Mouse (Mus musculus) lung, postnatal 0 days (tissue): ENCODE measurements around the gene Aacs. TPM values are rescaled to one million over a fixed set of nuclear protein-coding genes. Genes with fewer than 3 reads are reported as not detected.

ENCODE experiments used
- ATAC-seq: fragments of 200-750 bp; cut with Nextera tagmentation; 2 replicates; pipeline ENCODE4 v1.8.0; 2017; ENCODE audit warnings: moderate library complexity
- DNase-seq: peaks from one replicate; pipeline ENCODE4 v3.0.0-alpha.2; 2016; ENCODE audit warnings: low spot score
- H3K27ac ChIP-seq: fragments of 300-500 bp; sonication (generic); 2 replicates; pipeline ENCODE4 v1.5.1; 2014; ENCODE audit warnings: antibody characterized with exemption, mild to moderate bottlenecking, low read length, mixed read lengths
- H3K27me3 ChIP-seq: fragments of 300-500 bp; sonication (generic); replicated peaks from 2 replicates; pipeline ENCODE4 v1.6.1; 2014; ENCODE audit warnings: low read length, mixed read lengths; ENCODE audit not compliant: insufficient read depth
- H3K36me3 ChIP-seq: fragments of 300-500 bp; sonication (generic); 2 replicates; pipeline ENCODE4 v1.6.1; 2014; ENCODE audit warnings: low read length, mixed read lengths; ENCODE audit not compliant: insufficient read depth
- H3K4me1 ChIP-seq: fragments of 300-500 bp; sonication (generic); 2 replicates; pipeline ENCODE4 v1.6.1; 2014; ENCODE audit warnings: antibody characterized with exemption, low read depth, low read length, mixed read lengths; ENCODE audit not compliant: insufficient read depth
- H3K4me2 ChIP-seq: fragments of 300-500 bp; sonication (generic); replicated peaks from 2 replicates; pipeline ENCODE4 v1.6.1; 2014; ENCODE audit warnings: low read depth, mild to moderate bottlenecking, low read length, moderate library complexity, mixed read lengths
- H3K4me3 ChIP-seq: fragments of 300-500 bp; sonication (generic); 2 replicates; pipeline ENCODE4 v1.5.1; 2014; ENCODE audit warnings: low read depth, low read length
- H3K9ac ChIP-seq: fragments of 300-500 bp; sonication (generic); replicated peaks from 2 replicates; pipeline ENCODE4 v1.6.1; 2014; ENCODE audit warnings: low read depth, mild to moderate bottlenecking
- H3K9me3 ChIP-seq: fragments of 300-500 bp; sonication (generic); 2 replicates; pipeline ENCODE4 v1.6.1; 2016; ENCODE audit warnings: low read length, mixed read lengths
- CTCF ChIP-seq: IDR thresholded peaks from 2 replicates; pipeline ENCODE4 v1.5.1; 2016; ENCODE audit warnings: antibody characterized with exemption, mild to moderate bottlenecking
- EP300 ChIP-seq: IDR thresholded peaks from 2 replicates; pipeline ENCODE4 v1.6.1; 2016; ENCODE audit warnings: antibody characterized with exemption, mild to moderate bottlenecking, control low read depth
- WGBS: fragments of 180-500 bp; shearing (Covaris S2); extraction: QIAGEN DNeasy Blood & Tissue Kit; methylation state at CpG from one replicate; pipeline ENCODE4 v1.1.7; 2014; 5-methylcytosine and 5-hydroxymethylcytosine counted together
- polyA plus RNA-seq: library from polyadenylated mRNA; unstranded; fragments of >200 nt; fragmentation: Nextera tagmentation; extraction: Ambion mirVana; gene quantifications from 2 replicates; pipeline ENCODE4 v1.2.1, GENCODE M21; 2015

Gene Aacs
- polyA plus RNA-seq, 1 experiment from 2014 or later: 20.0 TPM

DNA sequence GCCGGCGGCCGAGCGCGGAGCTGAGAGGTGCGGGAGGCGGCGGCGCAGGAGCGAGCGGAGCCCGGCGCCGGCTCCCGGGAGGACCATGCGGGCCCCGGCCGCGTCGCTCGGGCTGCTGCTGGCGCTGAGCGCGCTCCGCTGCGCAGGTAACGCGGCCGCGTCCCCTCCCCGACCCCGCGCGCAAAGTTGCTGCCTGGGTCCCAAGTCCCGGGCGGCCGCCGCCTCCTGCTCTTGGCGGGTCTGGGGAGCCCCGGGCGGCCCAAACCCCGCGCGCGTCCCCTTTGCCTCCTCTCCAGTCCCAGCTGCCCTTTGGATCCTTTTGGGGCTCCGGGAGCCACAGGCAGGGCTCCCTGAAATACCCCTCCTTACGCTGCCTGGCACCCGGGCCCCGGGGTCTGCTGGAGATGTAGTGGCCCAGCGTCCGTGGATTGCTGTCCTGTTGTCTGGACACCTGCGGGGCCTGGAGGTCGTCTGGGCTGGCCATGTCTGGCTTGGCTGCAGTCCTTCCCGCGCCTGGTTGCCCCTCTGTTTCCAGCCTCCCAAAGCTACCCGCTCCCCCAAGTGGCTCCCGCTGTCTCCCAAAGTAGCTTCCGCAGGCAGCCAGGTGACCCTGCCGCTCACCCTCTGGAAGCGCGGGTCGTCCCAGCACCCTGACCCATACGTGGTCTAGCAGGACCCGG lies 57.1 kb downstream of the Aacs start:
- H3K4me3 ChIP-seq: peak overlapping the region; percentile 25
- no peak for ATAC-seq
- WGBS: under 1% methylated on average over 39 of the region's 64 CpGs
- no peaks in the 10 kb centered on the region for H3K9me3 ChIP-seq
- no peaks in the 10 kb centered on the region for H3K36me3 ChIP-seq
- H3K4me1 ChIP-seq: no peaks in the 10 kb centered on the region
- H3K9ac ChIP-seq: no peak overlapping the region
- no peak overlapping the region for H3K27ac ChIP-seq
- H3K27me3 ChIP-seq: peaks cover 39% of the 10 kb centered on the region
- H3K4me2 ChIP-seq: peak overlapping the region; percentile 53
- TF ChIP-seq EP300: no peak
- DNase-seq: no peak

- H3K9ac ChIP-seq: no peak overlapping the region
- no peaks in the 10 kb centered on the region for H3K36me3 ChIP-seq
- H3K27ac ChIP-seq: no peak overlapping the region
- no peak for TF ChIP-seq EP300
- no peak for TF ChIP-seq CTCF
- no peak for DNase-seq
- ATAC-seq: no peak
- no peaks in the 10 kb centered on the region for H3K9me3 ChIP-seq
- H3K27me3 ChIP-seq: peaks cover 39% of the 10 kb centered on the region
- H3K4me1 ChIP-seq: no peaks in the 10 kb centered on the region
- 2% methylated on average over 24 of the region's 24 CpGs for WGBS
- no peak overlapping the region for H3K4me3 ChIP-seq
- no peak overlapping the region for H3K4me2 ChIP-seq
Observed at GRCm38 (mm10) chr5:125533225-125533900, 57.7 kb downstream of the Aacs start.

GRCm38 (mm10) chr5:125534168-125534610 lies 58.6 kb downstream of the Aacs start:
- Histone ChIP-seq H3K4me2 (no peak overlapping the region), H3K9ac (no peak overlapping the region), H3K36me3 (no peaks in the 10 kb centered on the region), H3K4me1 (no peaks in the 10 kb centered on the region), H3K27ac (no peak overlapping the region), H3K27me3 (peaks cover 39% of the 10 kb centered on the region), H3K9me3 (no peaks in the 10 kb centered on the region), H3K4me3 (no peak overlapping the region)
- no peak for DNase-seq
- 5% methylated on average over 7 of the region's 7 CpGs for WGBS
- no peak for ATAC-seq
- TF ChIP-seq CTCF (no peak), EP300 (no peak)

DNA sequence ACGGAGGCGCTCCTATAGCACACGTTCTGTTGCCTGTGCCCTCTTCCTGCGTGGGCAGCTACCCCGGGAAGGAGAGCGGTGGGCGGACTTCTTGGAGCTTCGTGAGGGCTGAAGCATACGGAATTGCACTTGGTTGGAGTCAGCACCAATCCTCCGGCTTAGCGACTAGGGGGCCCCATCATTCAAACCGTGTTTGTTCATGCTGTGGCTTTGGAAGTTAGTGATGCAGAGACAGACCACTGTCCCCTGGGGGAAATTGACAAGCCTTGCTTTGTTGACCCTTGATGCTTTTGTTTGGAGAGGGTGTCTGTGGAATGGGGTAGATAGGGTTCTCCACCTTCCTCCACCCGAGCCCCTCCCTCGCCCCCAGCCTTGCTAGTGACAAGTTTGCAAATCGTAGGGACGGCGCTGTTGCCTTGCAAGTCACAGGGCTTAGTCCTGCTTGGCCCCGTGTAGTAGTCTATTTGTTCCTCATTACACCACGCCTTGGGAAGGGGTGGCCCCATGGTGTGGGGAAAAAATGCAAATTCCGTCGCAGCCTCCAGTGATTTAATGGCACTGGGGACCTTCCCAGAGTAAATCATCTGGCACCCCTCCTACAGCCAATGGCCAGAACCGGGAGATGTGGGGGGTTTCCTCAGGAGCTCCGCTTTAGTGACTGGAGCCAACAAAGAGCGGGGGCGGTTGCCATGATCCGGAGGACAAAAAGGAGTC lies 59.2 kb downstream of the Aacs start:
- no peak overlapping the region for H3K27ac ChIP-seq
- ATAC-seq (no peak), DNase-seq (no peak)
- 1% methylated on average over 26 of the region's 26 CpGs for WGBS
- H3K27me3 ChIP-seq: peaks cover 39% of the 10 kb centered on the region
- H3K9ac ChIP-seq: no peak overlapping the region
- H3K4me1 ChIP-seq: no peaks in the 10 kb centered on the region
- no peaks in the 10 kb centered on the region for H3K36me3 ChIP-seq
- no peak overlapping the region for H3K4me3 ChIP-seq
- H3K4me2 ChIP-seq: no peak overlapping the region
- H3K9me3 ChIP-seq: no peaks in the 10 kb centered on the region
- no peak for TF ChIP-seq CTCF
- no peak for TF ChIP-seq EP300

- no peak overlapping the region for H3K4me2 ChIP-seq
- ATAC-seq (no peak), DNase-seq (no peak)
- no peaks in the 10 kb centered on the region for H3K36me3 ChIP-seq
- H3K9me3 ChIP-seq: no peaks in the 10 kb centered on the region
- no peak overlapping the region for H3K9ac ChIP-seq
- TF ChIP-seq CTCF: no peak
- H3K27ac ChIP-seq: no peak overlapping the region
- WGBS: 91% methylated on average over 2 of the region's 2 CpGs
- H3K4me1 ChIP-seq: no peaks in the 10 kb centered on the region
- no peak overlapping the region for H3K4me3 ChIP-seq
- H3K27me3 ChIP-seq: no peaks in the 10 kb centered on the region
Observed at GRCm38 (mm10) chr5:125545090-125545489, 69.5 kb downstream of the Aacs start.

GRCm38 (mm10) chr5:125546293-125546692 lies 70.7 kb downstream of the Aacs start:
- TF ChIP-seq EP300: no peak
- TF ChIP-seq CTCF: no peak
- Histone ChIP-seq H3K4me3 (no peak overlapping the region), H3K27ac (no peak overlapping the region), H3K27me3 (no peaks in the 10 kb centered on the region), H3K36me3 (no peaks in the 10 kb centered on the region), H3K4me2 (no peak overlapping the region), H3K9me3 (no peaks in the 10 kb centered on the region), H3K9ac (no peak overlapping the region), H3K4me1 (no peaks in the 10 kb centered on the region)
- WGBS: 28% methylated on average over 13 of the region's 13 CpGs
- ATAC-seq (no peak), DNase-seq (no peak)
